Mouse (Mus musculus): Measurements from ENCODE around the gene Slc39a12. TPM values are rescaled to one million over a fixed set of nuclear protein-coding genes. Genes with fewer than 3 reads are reported as not detected.

Gene Slc39a12
- total RNA-seq (2017): not detected in 2 replicates

- ATAC-seq (replicated peaks; ENCODE audit: low read depth, poor library complexity, severe bottlenecking): no peak
Observed at GRCm38 (mm10) chr2:14388162-14388561, at the start of gene Slc39a12. Gene Slc39a12 (plus strand): TSS chr2:14388316.

GRCm38 (mm10) chr2:14341652-14342308 lies 46.3 kb upstream of the Slc39a12 start:
- ATAC-seq (replicated peaks; ENCODE audit: low read depth, poor library complexity, severe bottlenecking): no peak

GRCm38 (mm10) chr2:14342309-14342839 lies 45.7 kb upstream of the Slc39a12 start:
- no peak for ATAC-seq (replicated peaks; ENCODE audit: low read depth, poor library complexity, severe bottlenecking)

- ATAC-seq (replicated peaks; ENCODE audit: low read depth, poor library complexity, severe bottlenecking): no peak
Observed at GRCm38 (mm10) chr2:14388856-14389255, 740 bp downstream of the Slc39a12 start.

GRCm38 (mm10) chr2:14390900-14391299 lies 2.8 kb downstream of the Slc39a12 start:
- ATAC-seq (replicated peaks; ENCODE audit: low read depth, poor library complexity, severe bottlenecking): no peak

- no peak for ATAC-seq (replicated peaks; ENCODE audit: low read depth, poor library complexity, severe bottlenecking)
Observed at GRCm38 (mm10) chr2:14403000-14403399, 14.9 kb downstream of the Slc39a12 start.

- ATAC-seq (replicated peaks; ENCODE audit: low read depth, poor library complexity, severe bottlenecking): no peak
Observed at GRCm38 (mm10) chr2:14428987-14429386, 40.9 kb downstream of the Slc39a12 start.

- no peak for ATAC-seq (replicated peaks; ENCODE audit: low read depth, poor library complexity, severe bottlenecking)
Observed at GRCm38 (mm10) chr2:14447322-14447721, 59.2 kb downstream of the Slc39a12 start.

- ATAC-seq (replicated peaks; ENCODE audit: low read depth, poor library complexity, severe bottlenecking): no peak
Observed at GRCm38 (mm10) chr2:14450866-14451265, 62.8 kb downstream of the Slc39a12 start.

GRCm38 (mm10) chr2:14454946-14455631 lies 67.0 kb downstream of the Slc39a12 start:
- no peak for ATAC-seq (replicated peaks; ENCODE audit: low read depth, poor library complexity, severe bottlenecking)

GRCm38 (mm10) chr2:14464438-14464837 lies 76.3 kb downstream of the Slc39a12 start:
- no peak for ATAC-seq (replicated peaks; ENCODE audit: low read depth, poor library complexity, severe bottlenecking)

- no peak for ATAC-seq (replicated peaks; ENCODE audit: low read depth, poor library complexity, severe bottlenecking)
Observed at GRCm38 (mm10) chr2:14494132-14494531, 106.0 kb downstream of the Slc39a12 start.

GRCm38 (mm10) chr2:14496150-14496549 lies 108.0 kb downstream of the Slc39a12 start:
- no peak for ATAC-seq (replicated peaks; ENCODE audit: low read depth, poor library complexity, severe bottlenecking)

GRCm38 (mm10) chr2:14502482-14502881 lies 114.4 kb downstream of the Slc39a12 start:
- ATAC-seq (replicated peaks; ENCODE audit: low read depth, poor library complexity, severe bottlenecking): no peak

- no peak for ATAC-seq (replicated peaks; ENCODE audit: low read depth, poor library complexity, severe bottlenecking)
Observed at GRCm38 (mm10) chr2:14518237-14518636, 130.1 kb downstream of the Slc39a12 start.

- no peak for ATAC-seq (replicated peaks; ENCODE audit: low read depth, poor library complexity, severe bottlenecking)
Observed at GRCm38 (mm10) chr2:14534325-14535077, 146.4 kb downstream of the Slc39a12 start.

GRCm38 (mm10) chr2:14535246-14535671 lies 147.1 kb downstream of the Slc39a12 start:
- ATAC-seq (replicated peaks; ENCODE audit: low read depth, poor library complexity, severe bottlenecking): no peak

GRCm38 (mm10) chr2:14537781-14538180 lies 149.7 kb downstream of the Slc39a12 start:
- ATAC-seq (replicated peaks; ENCODE audit: low read depth, poor library complexity, severe bottlenecking): no peak

GRCm38 (mm10) chr2:14543355-14543754 lies 155.2 kb downstream of the Slc39a12 start:
- no peak for ATAC-seq (replicated peaks; ENCODE audit: low read depth, poor library complexity, severe bottlenecking)

GRCm38 (mm10) chr2:14543773-14544172 lies 155.7 kb downstream of the Slc39a12 start:
- no peak for ATAC-seq (replicated peaks; ENCODE audit: low read depth, poor library complexity, severe bottlenecking)

Data from common myeloid progenitor, adult 5-6 weeks (primary cell).